Mouse (Mus musculus) CH12.LX (cell line): Measurements from ENCODE around the gene Tbc1d14. TPM values are rescaled to one million over a fixed set of nuclear protein-coding genes. Genes with fewer than 3 reads are reported as not detected.

Experiments
- DNase-seq: peaks from one replicate; pipeline ENCODE4 v3.0.0-alpha.2; 2013; ENCODE audit errors: extremely low read depth
- H3K27ac ChIP-seq: 2 replicates; pipeline ENCODE4 v1.5.1; 2012; ENCODE audit warnings: low read depth, mild to moderate bottlenecking, control low read depth, moderate library complexity; ENCODE audit not compliant: insufficient read depth
- H3K27me3 ChIP-seq: replicated peaks from 2 replicates; pipeline ENCODE3; 2012; ENCODE audit warnings: inconsistent platforms
- H3K36me3 ChIP-seq, 2 experiments: replicated peaks in 1 of 2; 2 replicates each; pipeline versions ENCODE3 to v1.6.1; 2012; ENCODE audit warnings: inconsistent platforms in 1 of 2, low read length in 1 of 2, mild to moderate bottlenecking in 1 of 2, mixed read lengths in 1 of 2, moderate library complexity in 1 of 2; ENCODE audit not compliant: control insufficient read depth in 1 of 2, insufficient read depth in 1 of 2
- H3K4me1 ChIP-seq, 2 experiments: 2 replicates each; pipeline ENCODE4 v1.6.1; 2012; ENCODE audit warnings: inconsistent platforms in 1 of 2, moderate library complexity in 1 of 2; ENCODE audit not compliant: insufficient read depth in 2 of 2, control insufficient read depth in 1 of 2
- H3K4me2 ChIP-seq: 2 replicates; pipeline ENCODE4 v1.6.1; 2012; ENCODE audit warnings: low read depth, mild to moderate bottlenecking, control low read depth; ENCODE audit not compliant: poor library complexity, insufficient read depth, severe bottlenecking
- H3K4me3 ChIP-seq, 3 experiments: fragments of 150-350 bp in 1 of 3; sonication (generic) in 1 of 3; replicated peaks in 1 of 3; 2 replicates each; pipeline versions ENCODE3 to v1.5.1; 2011 to 2012; ENCODE audit warnings: low read depth in 2 of 3, low read length in 2 of 3, mild to moderate bottlenecking in 2 of 3, moderate library complexity in 2 of 3, control low read depth in 1 of 3, improper control_type of control experiment in 1 of 3, inconsistent platforms in 1 of 3, mixed read lengths in 1 of 3; ENCODE audit not compliant: poor library complexity in 1 of 3
- H3K79me2 ChIP-seq: replicated peaks from 2 replicates; pipeline ENCODE4 v1.6.1; 2012; ENCODE audit warnings: mild to moderate bottlenecking, moderate library complexity; ENCODE audit not compliant: control insufficient read depth, poor library complexity, insufficient read depth, severe bottlenecking; ENCODE audit errors: extremely low read depth
- H3K9ac ChIP-seq: 2 replicates; pipeline ENCODE4 v1.6.1; 2012; ENCODE audit warnings: low read depth, mild to moderate bottlenecking, control low read depth, moderate library complexity; ENCODE audit not compliant: insufficient read depth
- H3K9me3 ChIP-seq: replicated peaks from 2 replicates; pipeline ENCODE3; 2012; ENCODE audit warnings: low read length, inconsistent platforms, mixed read lengths
- BHLHE40 ChIP-seq: IDR thresholded peaks from 2 replicates; pipeline ENCODE4 v1.6.1; 2011; ENCODE audit warnings: mild to moderate bottlenecking, low read depth, low read length, improper control_type of control experiment
- CHD1 ChIP-seq: IDR thresholded peaks from 2 replicates; pipeline ENCODE4 v1.6.1; 2012; ENCODE audit warnings: low read depth, low read length, improper control_type of control experiment, inconsistent platforms
- CHD2 ChIP-seq: IDR thresholded peaks from 2 replicates; pipeline ENCODE4 v1.6.1; 2011; ENCODE audit warnings: low read length, improper control_type of control experiment
- CTCF ChIP-seq, 2 experiments: IDR thresholded peaks in 1 of 2; conservative IDR thresholded peaks in 1 of 2; 2 replicates each; pipeline ENCODE4 v1.5.1; 2011 to 2012; ENCODE audit warnings: low read depth in 2 of 2, low read length in 2 of 2, improper control_type of control experiment in 1 of 2, inconsistent platforms in 1 of 2, mild to moderate bottlenecking in 1 of 2, moderate library complexity in 1 of 2
- ELF1 ChIP-seq: IDR thresholded peaks from 2 replicates; pipeline ENCODE4 v1.6.1; 2014; ENCODE audit warnings: low read depth, mild to moderate bottlenecking, inconsistent platforms, low read length, improper control_type of control experiment
- EP300 ChIP-seq: IDR thresholded peaks from 2 replicates; pipeline ENCODE4 v1.6.1; 2011; ENCODE audit warnings: low read length, improper control_type of control experiment
- GABPA ChIP-seq: IDR thresholded peaks from 2 replicates; pipeline ENCODE4 v1.6.1; 2012; ENCODE audit warnings: low read depth, low read length, improper control_type of control experiment, inconsistent platforms; ENCODE audit not compliant: insufficient replicate concordance
- HCFC1 ChIP-seq: IDR thresholded peaks from 2 replicates; pipeline ENCODE4 v1.6.1; 2012; ENCODE audit warnings: low read depth, mild to moderate bottlenecking, inconsistent platforms, low read length, improper control_type of control experiment
- IRF4 ChIP-seq: IDR thresholded peaks from 2 replicates; pipeline ENCODE4 v1.6.1; 2014; ENCODE audit warnings: low read depth, mild to moderate bottlenecking, inconsistent platforms, low read length, improper control_type of control experiment
- JUN ChIP-seq: IDR thresholded peaks from 2 replicates; pipeline ENCODE4 v1.6.1; 2011; ENCODE audit warnings: low read depth, mild to moderate bottlenecking, low read length, improper control_type of control experiment, moderate library complexity; ENCODE audit not compliant: insufficient read depth
- JUND ChIP-seq: conservative IDR thresholded peaks from 2 replicates; pipeline ENCODE4 v1.6.1; 2011; ENCODE audit warnings: low read depth, low read length, improper control_type of control experiment
- KAT2A ChIP-seq: IDR thresholded peaks from 2 replicates; pipeline ENCODE4 v1.6.1; 2012; ENCODE audit warnings: low read length, improper control_type of control experiment, inconsistent platforms; ENCODE audit not compliant: insufficient replicate concordance
- MAFK ChIP-seq: IDR thresholded peaks from 2 replicates; pipeline ENCODE4 v1.6.1; 2011; ENCODE audit warnings: low read length, improper control_type of control experiment; ENCODE audit not compliant: insufficient replicate concordance
- MAX ChIP-seq: IDR thresholded peaks from 2 replicates; pipeline ENCODE4 v1.6.1; 2011; ENCODE audit warnings: low read length, improper control_type of control experiment
- MXI1 ChIP-seq: IDR thresholded peaks from 2 replicates; pipeline ENCODE4 v1.6.1; 2011; ENCODE audit warnings: mild to moderate bottlenecking, low read depth, low read length, improper control_type of control experiment
- MYC ChIP-seq: IDR thresholded peaks from 2 replicates; pipeline ENCODE4 v1.6.1; 2011; ENCODE audit warnings: low read depth, mild to moderate bottlenecking, improper control_type of control experiment, low read length
- NELFE ChIP-seq: IDR thresholded peaks from 2 replicates; pipeline ENCODE4 v1.6.1; 2011; ENCODE audit warnings: low read depth, low read length, improper control_type of control experiment
- NRF1 ChIP-seq: IDR thresholded peaks from 2 replicates; pipeline ENCODE4 v1.6.1; 2014; ENCODE audit warnings: low read depth, mild to moderate bottlenecking, inconsistent platforms, low read length, improper control_type of control experiment, moderate library complexity
- POLR2AphosphoS2 ChIP-seq: IDR thresholded peaks from 2 replicates; pipeline ENCODE4 v1.6.1; 2011; ENCODE audit warnings: low read depth, low read length, improper control_type of control experiment
- TCF12 ChIP-seq: IDR thresholded peaks from 2 replicates; pipeline ENCODE4 v1.6.1; 2014; ENCODE audit warnings: low read depth, mild to moderate bottlenecking, inconsistent platforms, low read length, improper control_type of control experiment
- UBTF ChIP-seq: IDR thresholded peaks from 2 replicates; pipeline ENCODE4 v1.6.1; 2012; ENCODE audit warnings: low read depth, mild to moderate bottlenecking, inconsistent platforms, low read length, improper control_type of control experiment, moderate library complexity
- USF1 ChIP-seq: IDR thresholded peaks from 2 replicates; pipeline ENCODE4 v1.6.1; 2014; ENCODE audit warnings: low read depth, mild to moderate bottlenecking, inconsistent platforms, low read length, improper control_type of control experiment
- ZC3H11A ChIP-seq: IDR thresholded peaks from 2 replicates; pipeline ENCODE4 v1.6.1; 2012; ENCODE audit warnings: low read depth, mild to moderate bottlenecking, inconsistent platforms, low read length, improper control_type of control experiment
- ZKSCAN1 ChIP-seq: IDR thresholded peaks from 2 replicates; pipeline ENCODE4 v1.6.1; 2012; ENCODE audit warnings: low read depth, inconsistent platforms, low read length, improper control_type of control experiment, borderline replicate concordance
- ZMIZ1 ChIP-seq: IDR thresholded peaks from 2 replicates; pipeline ENCODE4 v1.6.1; 2012; ENCODE audit warnings: low read depth, mild to moderate bottlenecking, inconsistent platforms, low read length, improper control_type of control experiment
- dilution Hi-C: fragments of 300-500 bp; cut with MboI; formaldehyde crosslinking; loops from 2 replicates; pipeline ENCODE4 v1.14.3; 2020; ENCODE audit warnings: low sequenced_read_pairs; ENCODE audit not compliant: extremely low pct_unique_long_range_greater_than_20kb, extremely low pct_ligation_motif_present
- in situ Hi-C: fragments of 300-500 bp; cut with MboI; formaldehyde crosslinking; loops from 3 replicates; pipeline ENCODE4 v1.14.3; 2019; ENCODE audit warnings: low sequenced_read_pairs, low pct_ligation_motif_present, low pct_unique_long_range_greater_than_20kb, mixed read lengths
- polyA plus RNA-seq: library from polyadenylated mRNA; unstranded; fragments of >175 nt; gene quantifications from 2 replicates; pipeline ENCODE4 v1.2.1, GENCODE M21; 2012; ENCODE audit warnings: low read depth; ENCODE audit not compliant: insufficient read length
- total RNA-seq, 2 experiments: library from RNA; depleted of rRNA; stranded (reverse); fragments of 300-350 nt in 1 of 2; fragments of >200 nt in 1 of 2; gene quantifications; 2 replicates each; pipeline ENCODE4 v1.2.3; 2012 to 2014

Tbc1d14 gene
- total and polyA plus RNA-seq, 3 experiments: 5.7 to 29.1 (median 10.1) TPM

DNA sequence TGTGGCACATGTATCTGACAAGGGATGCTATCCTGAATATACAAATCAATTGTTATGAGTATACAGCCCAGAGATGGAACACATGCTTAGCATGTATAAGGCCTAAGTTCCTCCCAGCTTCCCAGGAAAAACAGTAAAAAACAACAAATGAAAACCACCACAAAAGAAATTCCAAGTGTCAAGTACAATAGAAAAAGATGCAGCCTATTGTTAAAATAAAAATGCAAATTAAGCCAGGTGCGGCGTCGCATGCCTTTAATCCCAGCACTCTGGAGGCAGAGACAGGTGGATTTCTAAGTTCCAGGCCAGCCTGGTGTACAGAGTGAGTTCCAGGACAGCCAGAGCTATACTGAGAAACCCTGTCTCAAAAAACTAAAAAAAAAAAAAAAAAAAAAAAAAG is 36.2 kb downstream of the Tbc1d14 start:
- no peak overlapping the region for H3K9ac ChIP-seq
- no peak overlapping the region for H3K27ac ChIP-seq
- no peaks in the 10 kb centered on the region for H3K9me3 ChIP-seq
- dilution Hi-C loops: no loop called here
- H3K4me3 ChIP-seq: no peak overlapping the region
- in situ Hi-C loops: no loop called here
- H3K4me1 ChIP-seq: peaks cover 24 to 65% of the 10 kb centered on the region in 2 experiments
- H3K27me3 ChIP-seq: no peaks in the 10 kb centered on the region
- peaks cover 0 to 11% of the 10 kb centered on the region in 2 experiments for H3K36me3 ChIP-seq
- no peak for TF ChIP-seq EP300
- TF ChIP-seq MXI1: no peak
- no peak for TF ChIP-seq USF1
- TF ChIP-seq BHLHE40: no peak
- no peak for TF ChIP-seq UBTF
- TF ChIP-seq CTCF (conservative IDR thresholded peaks at IDR 0.05 in 1 of 2, IDR thresholded peaks at IDR 0.05 in 1 of 2; ENCODE audit: low read depth in 2 of 2, low read length in 2 of 2): no peak
- no peak for TF ChIP-seq MYC
- no peak for TF ChIP-seq HCFC1
- no peak for TF ChIP-seq JUN
- no peak for TF ChIP-seq CHD2
- no peak for TF ChIP-seq NELFE
- TF ChIP-seq ELF1: no peak
- no peak for TF ChIP-seq ZC3H11A
- TF ChIP-seq ZKSCAN1: no peak
- no peak for TF ChIP-seq NRF1
- TF ChIP-seq KAT2A: no peak
- H3K4me2 ChIP-seq: no peak overlapping the region
- DNase-seq: no peak
- H3K79me2 ChIP-seq: peaks cover under 1% of the 10 kb centered on the region; the same call in 1 of the 2 replicates

- Histone ChIP-seq H3K4me1 (peaks cover 20 to 65% of the 10 kb centered on the region in 2 experiments), H3K4me3 (no peak overlapping the region), H3K27me3 (no peaks in the 10 kb centered on the region), H3K36me3 (peaks cover 0 to 11% of the 10 kb centered on the region in 2 experiments), H3K27ac (no peak overlapping the region), H3K4me2 (no peak overlapping the region), H3K9ac (no peak overlapping the region), H3K9me3 (no peaks in the 10 kb centered on the region), H3K79me2 (peaks cover 3% of the 10 kb centered on the region; the same call in 1 of the 2 replicates)
- in situ Hi-C loops (no loop called here), dilution Hi-C loops (no loop called here)
- no peak for DNase-seq
- TF ChIP-seq MAFK (no peak), CHD1 (no peak), ZKSCAN1 (no peak), KAT2A (no peak), JUND (no peak), CTCF (conservative IDR thresholded peaks at IDR 0.05 in 1 of 2, IDR thresholded peaks at IDR 0.05 in 1 of 2; ENCODE audit: low read depth in 2 of 2, low read length in 2 of 2) (no peak), MAX (no peak), ZMIZ1 (no peak), POLR2AphosphoS2 (no peak), IRF4 (no peak), TCF12 (no peak), MYC (no peak), HCFC1 (no peak), GABPA (no peak), UBTF (no peak), CHD2 (no peak)
Measured at GRCm38 (mm10) chr5:36556289-36556688, 36.8 kb downstream of the Tbc1d14 start.
